16 mouse cellular contexts compared by ENCODE assay signal in genomic region chr6:21909720-21910119, GRCm38 (mm10). TPM values are rescaled to one million over a fixed set of nuclear protein-coding genes. Genes with fewer than 3 reads are reported as not detected.
"Had no signal": no experiment of that assay in that cellular context is flagged by ENCODE, and none has a peak within 500 bp of the region (broad histone marks: within the 10 kb centered on the region; RNA-seq: fewer than 3 reads in every experiment).

No protein-coding gene starts in this region.

- H3K4me2 ChIP-seq: lung, embryonic 14.5 days; midbrain, embryonic 12.5 days; neural tube, embryonic 12.5 days; stomach, embryonic 15.5 days had no signal

- H3K36me3 ChIP-seq: midbrain, embryonic 10.5 days; midbrain, embryonic 12.5 days; neural tube, embryonic 12.5 days; stomach, embryonic 15.5 days had no signal

- H3K4me3 ChIP-seq: midbrain, embryonic 10.5 days; midbrain, embryonic 12.5 days; neural tube, embryonic 12.5 days; stomach, embryonic 15.5 days had no signal

- H3K27me3 ChIP-seq: midbrain, embryonic 12.5 days; neural tube, embryonic 12.5 days; stomach, embryonic 15.5 days had no signal

- DNase-seq: lung, adult 18-20 months; lung, embryonic 14.5 days; lung, postnatal 10 days; lung, postnatal 4 days; midbrain, embryonic 14.5 days; right cerebral cortex, postnatal 14 days; thymus, adult 2 months; thymus, postnatal 14 days; thymus, postnatal 36 days had no signal

RNA-seq across cellular contexts. Expression of gene Tspan12, which starts 57.4 kb away (rescaled TPM):
- total RNA-seq: megakaryocyte, adult 5-6 weeks; megakaryocyte-erythroid progenitor cell, adult 5-6 weeks; neutrophil, adult 5-6 weeks had no signal
